Mouse (Mus musculus) ovary, adult 18-20 months (tissue): ENCODE measurements around the gene Gins2.

Source experiments
- DNase-seq: peaks from one replicate; pipeline ENCODE4 v3.0.0; 2022; ENCODE audit warnings: low spot score, mixed read lengths

The Gins2 gene

GRCm38 (mm10) chr8:120588908-120589771 lies at the start of gene Gins2:
Gins2 (minus strand) TSS chr8:120589304.
- peak; percentile 100 for DNase-seq

GRCm38 (mm10) chr8:120634329-120634839 lies 45.3 kb upstream of the Gins2 start:
- peak; percentile 38 for DNase-seq

- DNase-seq, result no peak
Measured at GRCm38 (mm10) chr8:120633665-120634271, 44.7 kb upstream of the Gins2 start.

GRCm38 (mm10) chr8:120632969-120633664 lies 44.0 kb upstream of the Gins2 start:
- DNase-seq, result no peak

GRCm38 (mm10) chr8:120631441-120632375 lies 42.6 kb upstream of the Gins2 start:
- DNase-seq, result no peak

- no peak for DNase-seq
Measured at GRCm38 (mm10) chr8:120630848-120631247, 41.7 kb upstream of the Gins2 start.

- DNase-seq, result no peak
Measured at GRCm38 (mm10) chr8:120630031-120630430, 40.9 kb upstream of the Gins2 start.

- DNase-seq, result no peak
Measured at GRCm38 (mm10) chr8:120627298-120627697, 38.2 kb upstream of the Gins2 start.

GRCm38 (mm10) chr8:120626461-120626860 lies 37.4 kb upstream of the Gins2 start:
- DNase-seq, result no peak

GRCm38 (mm10) chr8:120623608-120624007 lies 34.5 kb upstream of the Gins2 start:
- no peak for DNase-seq

GRCm38 (mm10) chr8:120622161-120622560 lies 33.1 kb upstream of the Gins2 start:
- DNase-seq, result no peak

GRCm38 (mm10) chr8:120620441-120620840 lies 31.3 kb upstream of the Gins2 start:
- no peak for DNase-seq

- no peak for DNase-seq
Measured at GRCm38 (mm10) chr8:120619235-120620180, 30.4 kb upstream of the Gins2 start.

GRCm38 (mm10) chr8:120618110-120618509 lies 29.0 kb upstream of the Gins2 start:
- DNase-seq, result no peak

GRCm38 (mm10) chr8:120616663-120617626 lies 27.8 kb upstream of the Gins2 start:
- no peak for DNase-seq

- no peak for DNase-seq
Measured at GRCm38 (mm10) chr8:120614491-120614890, 25.4 kb upstream of the Gins2 start.

GRCm38 (mm10) chr8:120610824-120611223 lies 21.7 kb upstream of the Gins2 start:
- DNase-seq, result no peak

- no peak for DNase-seq
Measured at GRCm38 (mm10) chr8:120607885-120608284, 18.8 kb upstream of the Gins2 start.

GRCm38 (mm10) chr8:120607460-120607859 lies 18.4 kb upstream of the Gins2 start:
- no peak for DNase-seq
